Mouse (Mus musculus): ENCODE measurements around the gene Ankzf1.

The Ankzf1 gene

GRCm38 (mm10) chr1:75191622-75192402 lies at the start of gene Ankzf1, which contains the start of gene Atg9a:
Gene Ankzf1, plus strand, starts transcription at chr1:75192151.
Gene Atg9a, minus strand, starts transcription at chr1:75192196.
- peak; percentile 99 for DNase-seq (ENCODE audit: low read depth, low spot score)

GRCm38 (mm10) chr1:75142301-75143261 lies 49.4 kb upstream of the Ankzf1 start, which contains the start of the genes Cnppd1 and Retreg2:
Gene Cnppd1, minus strand, starts transcription at chr1:75142711.
Gene Retreg2, plus strand, starts transcription at chr1:75142778.
- DNase-seq (ENCODE audit: low read depth, low spot score): peak; percentile 91

- no peak for DNase-seq (ENCODE audit: low read depth, low spot score)
Measured at GRCm38 (mm10) chr1:75145589-75145988, 46.4 kb upstream of the Ankzf1 start.

- no peak for DNase-seq (ENCODE audit: low read depth, low spot score)
Measured at GRCm38 (mm10) chr1:75147411-75148135, 44.4 kb upstream of the Ankzf1 start.

GRCm38 (mm10) chr1:75148727-75149126 lies 43.2 kb upstream of the Ankzf1 start:
- no peak for DNase-seq (ENCODE audit: low read depth, low spot score)

- no peak for DNase-seq (ENCODE audit: low read depth, low spot score)
Measured at GRCm38 (mm10) chr1:75155837-75156236, 36.1 kb upstream of the Ankzf1 start.

GRCm38 (mm10) chr1:75158990-75159389 lies 33.0 kb upstream of the Ankzf1 start:
- DNase-seq (ENCODE audit: low read depth, low spot score): no peak

- no peak for DNase-seq (ENCODE audit: low read depth, low spot score)
Measured at GRCm38 (mm10) chr1:75159540-75160255, 32.3 kb upstream of the Ankzf1 start.

- DNase-seq (ENCODE audit: low read depth, low spot score): no peak
Measured at GRCm38 (mm10) chr1:75160256-75160617, 31.7 kb upstream of the Ankzf1 start.

- DNase-seq (ENCODE audit: low read depth, low spot score): no peak
Measured at GRCm38 (mm10) chr1:75168093-75168471, 23.9 kb upstream of the Ankzf1 start.

- peak; percentile 84 for DNase-seq (ENCODE audit: low read depth, low spot score)
Measured at GRCm38 (mm10) chr1:75168472-75169464, 23.2 kb upstream of the Ankzf1 start, which contains the start of gene Zfand2b. Gene Zfand2b, plus strand, starts transcription at chr1:75168646.

- DNase-seq (ENCODE audit: low read depth, low spot score): no peak
Measured at GRCm38 (mm10) chr1:75179334-75180104, 12.4 kb upstream of the Ankzf1 start.

- DNase-seq (ENCODE audit: low read depth, low spot score): peak; percentile 93
Measured at GRCm38 (mm10) chr1:75180105-75180590, 11.8 kb upstream of the Ankzf1 start, which contains the start of gene Abcb6. Gene Abcb6, minus strand, starts transcription at chr1:75180392.

- no peak for DNase-seq (ENCODE audit: low read depth, low spot score)
Measured at GRCm38 (mm10) chr1:75180741-75181140, 11.2 kb upstream of the Ankzf1 start.

- no peak for DNase-seq (ENCODE audit: low read depth, low spot score)
Measured at GRCm38 (mm10) chr1:75181377-75181870, 10.5 kb upstream of the Ankzf1 start.

GRCm38 (mm10) chr1:75182160-75182559 lies 9.8 kb upstream of the Ankzf1 start:
- DNase-seq (ENCODE audit: low read depth, low spot score): no peak

- no peak for DNase-seq (ENCODE audit: low read depth, low spot score)
Measured at GRCm38 (mm10) chr1:75185495-75185894, 6.5 kb upstream of the Ankzf1 start.

- DNase-seq (ENCODE audit: low read depth, low spot score): no peak
Measured at GRCm38 (mm10) chr1:75187126-75187525, 4.8 kb upstream of the Ankzf1 start.
